Mouse (Mus musculus): ENCODE results near the gene Dtymk. TPM values are rescaled to one million over a fixed set of nuclear protein-coding genes. Genes with fewer than 3 reads are reported as not detected.
A peak's percentile ranks its signal among the peaks of the same experiment; 100 is the strongest.
"Not testable (repeated sequence)": the region's sequence is repeated elsewhere in the genome, so short reads cannot be mapped to it uniquely, and the experiment has no call there.

Dtymk gene
- polyA plus RNA-seq, 1 experiment = 95.9 TPM

DNA sequence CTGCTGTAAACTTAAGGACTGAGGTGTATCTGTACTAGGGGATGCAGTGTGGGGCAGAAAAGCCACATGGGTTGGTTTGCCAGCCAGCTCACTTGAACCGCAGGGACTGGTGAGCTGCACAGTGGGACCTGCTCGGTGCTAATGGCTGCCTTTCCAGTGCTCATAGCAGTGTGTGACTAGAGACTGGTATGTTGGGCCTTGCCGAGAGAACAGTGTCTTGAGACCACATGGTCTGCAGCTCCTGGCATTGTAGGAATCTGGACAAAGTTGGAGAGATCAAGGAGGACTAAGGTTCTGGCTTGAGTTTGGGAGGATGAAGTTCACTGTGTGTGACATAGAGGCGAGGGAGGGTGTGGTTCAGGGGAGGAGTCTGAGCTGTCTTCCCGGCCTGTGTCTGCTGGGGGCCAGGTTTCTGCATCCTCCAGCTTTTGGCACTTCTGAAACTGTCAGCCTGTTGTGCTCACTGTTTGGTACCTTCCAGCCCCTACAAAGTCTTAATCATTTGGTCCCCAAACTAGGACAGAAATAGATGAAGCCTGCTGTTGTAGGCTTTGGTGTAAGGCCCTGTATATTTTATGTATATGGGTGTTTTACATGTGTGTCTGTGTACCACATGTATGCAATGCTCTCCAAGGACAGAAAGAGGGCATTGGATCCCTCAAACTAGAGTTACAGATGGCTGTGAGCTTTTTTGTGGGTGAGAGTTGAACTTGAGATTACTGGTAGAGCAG is 3.7 kb upstream of the Dtymk start:
- no peak for DNase-seq (ENCODE audit: extremely low spot score in 1 of 2, low spot score in 1 of 2)

DNA sequence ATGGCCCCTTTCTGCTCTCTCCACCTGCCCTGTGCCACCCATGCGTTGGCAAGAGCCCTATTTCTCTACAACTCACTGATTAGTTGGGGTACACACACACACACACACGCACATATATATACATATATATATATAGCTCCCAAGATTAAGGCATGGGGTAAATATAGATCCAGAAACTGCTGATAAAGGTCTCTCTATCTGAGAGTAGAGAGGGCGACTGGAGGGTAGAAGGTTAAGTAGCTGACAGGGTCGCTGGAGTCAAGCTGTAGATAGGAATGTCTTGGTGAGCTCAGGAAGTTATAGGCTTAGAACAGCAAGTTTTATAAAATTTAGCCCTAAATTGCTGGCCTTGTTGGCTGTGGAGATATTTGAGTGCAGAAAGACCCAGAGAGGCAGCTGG is 3.1 kb upstream of the Dtymk start:
- no peak for DNase-seq (ENCODE audit: extremely low spot score in 1 of 2, low spot score in 1 of 2)

DNA sequence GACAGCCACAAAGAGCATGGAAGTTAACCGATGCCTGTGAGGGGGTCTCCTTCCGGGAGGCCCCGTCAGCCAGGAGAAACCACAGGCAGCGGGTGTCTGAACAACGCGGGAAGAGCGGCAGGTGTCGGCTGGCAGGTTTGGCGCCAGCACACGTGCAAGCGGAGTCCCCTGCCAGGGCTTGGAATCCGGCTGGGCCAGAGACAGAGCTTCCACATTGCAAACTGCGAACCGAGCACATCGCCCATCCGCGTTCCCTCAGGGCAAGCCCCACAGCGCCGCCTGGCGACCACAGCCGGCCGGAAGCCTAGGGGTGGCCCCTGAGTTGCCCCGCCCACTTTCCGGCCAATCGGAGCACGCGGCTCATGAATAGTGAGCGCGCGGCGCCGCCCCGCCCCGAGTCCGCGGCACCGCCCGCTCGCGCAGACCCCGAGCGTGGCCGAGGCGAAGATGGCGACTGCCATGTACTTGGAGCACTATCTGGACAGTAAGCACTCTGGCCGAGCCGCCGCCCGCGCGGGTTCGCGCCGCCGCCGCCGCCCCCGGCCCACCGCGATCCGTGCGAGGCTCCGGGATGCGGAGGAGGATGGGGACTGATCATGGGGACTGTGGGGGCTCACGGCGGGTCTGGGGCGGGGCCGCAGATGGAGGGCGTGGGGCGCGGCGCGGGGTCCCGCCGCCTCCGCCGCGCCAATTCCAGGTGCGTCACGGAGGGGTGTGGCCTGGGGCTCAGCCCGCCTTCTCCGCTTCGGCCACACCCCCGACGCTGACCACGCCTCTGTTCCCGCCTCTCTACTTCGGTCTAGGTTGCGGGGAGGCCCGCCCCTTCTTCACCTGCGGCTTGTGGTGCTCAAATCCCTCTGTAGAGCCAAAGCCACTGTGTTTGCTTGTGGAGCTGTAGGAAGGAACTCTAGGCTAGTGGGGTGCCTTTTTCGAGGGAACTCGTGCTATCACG is 2.1 kb upstream of the Dtymk start, which contains the start of gene Ing5:
Gene Ing5, plus strand, starts transcription at position 410 of the 952 bp plus-strand sequence.
- peak; percentile 97 to 100 for DNase-seq (ENCODE audit: extremely low spot score in 1 of 2, low spot score in 1 of 2)

DNA sequence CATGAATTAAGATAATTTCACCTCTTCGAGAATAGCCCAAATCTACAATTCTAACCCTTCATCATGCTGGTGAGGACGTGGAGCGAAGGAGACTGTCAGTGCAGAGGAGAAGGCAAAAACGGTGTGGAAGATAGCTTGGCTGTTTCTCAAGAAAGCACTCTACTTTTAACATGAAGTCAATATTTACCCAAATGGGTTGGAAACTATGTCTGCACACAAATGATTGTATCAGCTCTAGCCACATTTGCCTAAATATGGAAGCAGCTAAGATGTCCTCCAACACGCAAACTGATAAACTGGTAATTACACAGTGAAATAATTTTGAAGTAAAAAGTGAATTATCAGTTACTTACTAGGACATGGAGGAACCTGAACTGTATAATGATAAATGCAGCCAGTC is 1.0 kb upstream of the Dtymk start:
- DNase-seq (ENCODE audit: extremely low spot score in 1 of 2, low spot score in 1 of 2) = no peak

DNA sequence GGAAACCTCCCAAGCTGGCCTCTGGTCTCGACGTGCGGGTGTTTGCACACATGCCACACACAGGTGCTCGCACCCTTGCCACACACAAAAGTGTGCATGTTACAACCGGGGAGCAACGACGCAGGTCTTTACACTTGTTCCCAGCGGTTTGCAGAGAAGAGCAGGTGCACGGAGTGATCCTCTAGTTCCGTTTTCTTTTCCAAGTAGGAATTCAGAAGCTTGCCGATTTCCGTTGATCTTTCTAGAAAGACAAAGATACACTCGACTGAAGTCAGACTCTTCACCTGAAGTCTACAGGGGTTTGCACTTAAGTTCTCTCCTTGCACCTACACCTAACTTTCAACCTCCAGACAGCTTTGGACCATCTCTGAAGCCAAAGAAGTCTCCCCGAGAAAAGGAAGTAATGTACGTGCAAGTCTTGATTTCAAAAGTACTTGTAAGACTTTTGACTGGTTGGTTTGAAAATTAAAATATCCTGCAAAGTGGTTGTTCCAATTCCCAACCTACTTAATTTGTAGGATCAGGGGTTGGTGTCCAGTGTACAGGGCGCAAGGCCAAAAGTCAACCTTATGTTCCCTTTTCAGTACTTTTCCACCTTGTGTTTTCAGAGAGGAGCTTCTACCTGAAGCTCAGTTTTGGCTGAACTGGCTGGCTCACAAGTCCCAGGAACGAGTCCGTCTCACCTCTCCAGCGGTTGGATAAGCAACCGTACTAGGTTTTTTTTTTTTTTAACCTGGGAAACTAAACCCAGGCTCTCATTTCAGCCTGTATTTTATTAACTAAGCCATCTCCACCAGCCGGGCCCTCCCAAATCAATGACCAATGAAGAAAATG is 847 bp downstream of the Dtymk start:
- no peak for DNase-seq (ENCODE audit: extremely low spot score in 1 of 2, low spot score in 1 of 2)

DNA sequence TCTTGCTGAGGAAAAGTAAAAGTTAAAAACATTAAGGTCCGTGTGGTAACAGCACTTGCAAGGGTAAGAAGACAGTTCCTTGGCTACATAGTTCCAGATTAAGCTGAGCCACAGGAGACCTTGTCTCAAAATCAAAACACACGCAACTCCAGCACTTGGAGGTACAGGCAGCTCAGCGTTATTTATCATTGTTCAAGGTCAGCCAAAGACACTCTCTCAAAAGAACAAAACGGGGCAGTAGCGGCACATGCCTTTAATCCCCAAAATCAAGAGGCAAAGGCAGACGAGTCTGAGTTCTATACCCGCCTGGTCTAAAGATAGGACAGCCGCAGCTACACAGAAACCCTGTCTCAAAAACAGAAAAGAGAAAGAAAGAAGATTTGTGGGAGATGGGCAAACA is 5.8 kb downstream of the Dtymk start:
- DNase-seq (ENCODE audit: extremely low spot score in 1 of 2, low spot score in 1 of 2) = no peak

DNA sequence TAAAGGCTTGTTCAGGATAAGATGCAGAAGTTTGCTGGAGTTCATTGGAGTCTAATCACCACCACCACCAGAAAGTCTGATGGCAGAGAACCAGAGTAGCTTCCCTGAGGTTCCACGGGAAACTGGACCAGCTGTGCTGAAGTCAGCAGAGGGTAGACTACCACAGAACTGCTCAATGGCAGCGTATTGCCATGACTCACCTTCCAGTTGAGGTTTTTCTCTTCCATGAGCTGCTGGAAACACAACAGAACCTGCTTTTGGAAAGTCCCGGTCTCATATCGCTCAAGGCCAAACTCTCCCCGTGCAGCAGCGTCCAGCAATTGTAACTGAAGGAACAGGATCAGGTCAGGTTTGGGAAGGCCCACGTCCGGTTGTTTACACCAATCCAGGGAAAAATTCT is 7.2 kb downstream of the Dtymk start:
- DNase-seq (ENCODE audit: extremely low spot score in 1 of 2, low spot score in 1 of 2) = no peak

DNA sequence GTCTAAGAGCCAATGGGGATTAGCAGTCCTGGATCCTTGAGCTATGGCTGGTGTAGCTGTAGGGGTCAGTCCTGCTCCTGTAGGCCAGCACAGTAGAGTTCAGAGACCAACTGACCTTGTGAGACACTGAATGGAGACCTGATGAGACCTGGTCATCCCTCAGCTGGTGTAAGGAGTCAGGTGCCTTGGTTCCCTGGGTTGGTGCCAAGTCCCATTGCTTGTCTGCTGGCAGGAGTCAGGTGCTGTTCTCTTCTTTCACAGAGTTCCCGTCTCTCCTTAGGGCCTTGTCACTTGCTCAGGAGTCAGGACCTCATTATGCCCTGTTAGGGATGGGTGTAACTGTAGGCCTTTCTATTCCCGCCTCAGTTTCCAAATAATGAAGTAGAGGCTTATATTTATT is 14.8 kb downstream of the Dtymk start:
- no peak for DNase-seq (ENCODE audit: extremely low spot score in 1 of 2, low spot score in 1 of 2)

DNA sequence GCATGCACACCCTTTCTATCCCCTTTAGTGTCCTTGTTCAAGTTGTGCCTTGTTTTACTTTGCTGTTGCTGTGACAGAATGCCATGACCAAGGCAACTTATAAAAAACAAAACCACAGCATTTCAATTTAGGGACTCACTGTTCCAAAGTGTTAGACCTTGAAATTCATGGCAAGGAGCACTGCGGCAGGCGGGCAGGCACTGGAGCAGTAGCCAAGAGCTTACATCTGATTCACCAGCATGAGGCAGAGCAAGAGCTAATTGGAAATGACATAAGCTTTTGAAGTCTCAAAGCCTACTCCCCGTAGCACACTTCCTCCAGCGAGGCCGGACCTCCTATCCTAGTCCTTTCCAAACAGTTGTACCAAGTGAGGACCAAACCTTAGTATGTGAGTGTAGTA is 25.0 kb downstream of the Dtymk start:
- DNase-seq (ENCODE audit: extremely low spot score in 1 of 2, low spot score in 1 of 2) = no peak

DNA sequence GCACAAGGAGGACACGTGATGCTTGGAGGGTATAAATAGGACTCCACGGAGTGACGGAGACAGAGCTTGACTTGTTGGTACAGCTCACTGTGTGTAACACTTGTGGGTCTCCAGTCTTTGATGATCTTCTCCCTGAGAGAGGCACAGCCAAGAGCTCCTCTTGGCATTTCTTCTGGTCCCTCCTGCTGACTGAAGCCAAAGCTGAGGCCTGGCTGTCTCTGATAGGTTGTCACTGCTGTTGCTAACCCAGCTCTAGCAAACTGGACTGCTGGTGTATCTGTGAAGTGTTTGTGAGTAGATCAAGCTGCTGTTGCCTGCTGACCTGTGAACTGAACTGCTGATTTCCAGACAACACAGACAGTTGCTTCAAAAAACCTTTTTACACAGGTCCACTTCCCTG is 31.8 kb downstream of the Dtymk start:
- DNase-seq (ENCODE audit: extremely low spot score in 1 of 2, low spot score in 1 of 2) = no peak

DNA sequence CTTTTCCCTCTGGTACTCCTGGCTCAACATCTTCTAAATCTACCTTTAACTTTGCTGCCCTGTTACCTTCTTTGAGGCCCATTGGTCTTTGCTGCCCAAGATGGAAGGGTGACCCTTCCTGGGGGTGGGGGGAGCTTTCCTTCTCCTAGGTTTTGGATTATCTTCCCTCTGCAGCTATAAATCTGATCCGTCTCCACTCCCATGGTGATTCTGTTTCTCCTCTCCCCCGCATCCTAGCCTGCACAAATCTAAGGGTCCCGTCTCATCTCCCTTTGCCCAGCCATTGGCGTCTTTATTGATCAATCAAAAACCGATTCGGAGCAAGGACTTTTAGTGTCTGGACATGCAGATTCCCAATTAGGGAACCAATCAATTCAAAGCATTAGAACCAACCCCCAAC is 34.1 kb downstream of the Dtymk start:
- DNase-seq (ENCODE audit: extremely low spot score in 1 of 2, low spot score in 1 of 2) = no peak

DNA sequence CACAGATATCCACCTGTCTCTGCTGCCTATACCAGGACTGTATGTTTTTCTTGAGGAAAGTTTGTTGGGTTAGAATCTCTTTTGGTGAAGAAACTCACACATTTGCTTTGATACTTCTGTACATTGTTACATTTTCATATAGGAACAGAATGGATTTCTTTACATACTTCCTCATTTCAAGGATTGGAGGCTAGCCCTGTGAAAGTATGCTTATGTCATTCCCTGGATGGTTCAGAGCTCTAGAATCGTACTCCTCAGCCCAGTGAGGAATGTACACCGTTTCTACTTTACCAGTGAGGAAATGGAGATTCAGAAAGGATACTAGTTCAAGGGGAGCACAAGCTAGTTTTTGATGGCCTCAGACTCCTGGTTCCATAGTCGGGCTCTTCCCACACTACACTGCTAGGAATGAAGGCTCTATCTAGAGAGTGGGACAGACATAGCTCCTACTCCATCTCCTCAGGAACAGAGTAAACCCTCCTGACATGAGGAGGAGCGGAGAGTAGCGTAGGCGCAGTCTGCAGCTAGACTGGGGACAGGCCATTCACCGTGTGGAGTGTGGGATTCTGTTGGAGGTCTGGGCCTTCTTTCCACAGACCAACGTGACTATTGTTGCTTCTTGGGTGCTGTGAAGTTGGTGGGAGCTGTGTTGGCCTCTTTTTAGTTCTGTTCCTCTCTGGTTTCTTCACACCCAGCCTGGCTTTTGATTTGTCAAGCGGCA is 36.7 kb downstream of the Dtymk start:
- peak in 1 of 2 experiments; percentile 8 for DNase-seq (ENCODE audit: extremely low spot score in 1 of 2, low spot score in 1 of 2)

DNA sequence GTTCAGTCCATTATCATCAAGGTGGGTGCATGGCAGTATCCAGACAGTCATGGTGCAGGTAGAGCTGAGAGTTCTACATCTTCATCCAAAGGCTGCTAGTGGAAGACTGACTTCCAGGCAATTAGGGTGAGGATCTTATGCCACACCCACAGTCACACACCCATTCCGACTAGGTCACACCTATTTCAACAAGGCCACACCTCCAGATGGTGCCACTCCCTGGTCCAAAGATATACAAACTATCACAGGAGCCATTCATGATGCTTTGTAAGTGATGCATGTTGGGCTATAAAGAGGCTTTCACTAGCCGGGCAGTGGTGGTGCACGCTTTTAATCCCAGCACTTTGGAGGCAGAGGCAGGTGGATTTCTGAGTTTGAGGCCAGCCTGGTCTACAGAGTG is 38.2 kb downstream of the Dtymk start:
- DNase-seq (ENCODE audit: extremely low spot score in 1 of 2, low spot score in 1 of 2) = not testable (repeated sequence)

DNA sequence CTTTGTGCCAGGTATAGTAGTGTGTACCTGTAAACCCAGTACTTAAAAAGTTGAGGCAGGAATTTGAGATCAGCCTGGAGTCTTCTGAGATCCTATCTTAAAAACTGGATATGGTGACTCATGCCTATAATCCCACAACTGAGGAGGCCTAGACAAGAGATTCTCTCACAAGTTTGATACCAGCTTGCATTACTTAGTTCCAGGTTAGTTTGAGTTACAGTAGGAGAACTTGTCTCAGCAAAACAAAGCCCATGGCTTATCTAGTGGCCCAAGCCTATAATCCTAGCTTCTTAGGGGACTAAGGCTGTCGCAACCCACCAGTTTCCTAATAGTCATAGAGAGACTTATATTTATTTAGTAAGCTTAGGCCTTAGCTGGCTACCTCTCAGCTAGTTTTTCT is 41.7 kb downstream of the Dtymk start:
- no peak for DNase-seq (ENCODE audit: extremely low spot score in 1 of 2, low spot score in 1 of 2)

DNA sequence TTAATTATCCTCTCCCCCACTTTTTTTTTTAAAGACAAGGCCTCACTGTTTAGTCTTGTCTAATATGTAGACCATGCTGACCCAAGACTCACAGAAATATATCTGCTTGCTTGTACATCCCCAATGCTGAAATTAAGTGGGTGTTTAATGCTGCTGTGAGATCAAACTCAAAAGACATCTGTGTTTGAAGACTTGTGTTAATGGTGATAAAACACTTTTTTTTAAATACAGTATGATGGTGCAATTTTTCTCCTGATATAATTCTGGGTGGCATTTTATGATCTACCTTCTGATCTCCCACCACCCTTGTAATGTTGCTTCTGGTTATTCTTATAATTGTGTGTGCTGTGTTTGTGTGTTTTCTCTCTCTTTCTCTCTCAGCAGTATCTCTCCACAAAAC is 45.6 kb downstream of the Dtymk start:
- DNase-seq (ENCODE audit: extremely low spot score in 1 of 2, low spot score in 1 of 2) = no peak

DNA sequence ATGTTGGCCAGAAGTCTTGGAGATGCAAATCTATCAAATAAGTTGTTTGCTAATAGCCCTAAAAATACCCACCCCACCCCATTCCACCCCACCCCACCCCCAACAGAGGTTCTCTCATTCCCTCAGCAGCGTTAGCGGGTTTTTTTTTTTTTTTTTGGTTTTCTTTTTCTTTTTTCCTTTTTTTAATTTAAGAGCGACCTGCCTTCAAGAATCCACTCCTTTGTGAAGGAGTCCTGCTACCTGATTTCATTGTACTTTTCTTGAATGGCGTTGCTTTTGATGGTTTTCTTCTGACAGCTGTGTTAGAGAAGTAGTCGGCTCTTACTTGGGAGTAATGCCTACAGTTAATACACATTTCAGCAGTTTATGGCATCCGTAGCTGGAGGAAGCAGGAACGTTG is 46.1 kb downstream of the Dtymk start:
- DNase-seq (ENCODE audit: extremely low spot score in 1 of 2, low spot score in 1 of 2) = no peak

DNA sequence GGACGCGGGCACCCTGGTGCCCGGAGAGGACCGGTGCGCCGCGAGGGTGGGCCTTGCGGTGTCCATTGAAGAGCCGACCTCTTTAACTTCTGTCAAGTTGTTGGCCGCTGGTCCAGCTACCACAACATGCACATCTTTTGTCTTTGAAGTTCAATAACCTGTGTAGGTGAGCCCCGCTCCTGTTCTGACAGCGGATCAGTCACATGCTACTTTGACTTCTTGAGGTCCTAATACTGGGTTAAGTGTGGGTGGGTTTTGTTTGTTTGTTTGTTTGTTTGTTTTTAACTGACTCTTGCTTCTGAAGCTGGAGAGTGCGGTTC is 46.5 kb downstream of the Dtymk start:
- peak in 1 of 2 experiments; percentile 26 for DNase-seq (ENCODE audit: extremely low spot score in 1 of 2, low spot score in 1 of 2)

DNA sequence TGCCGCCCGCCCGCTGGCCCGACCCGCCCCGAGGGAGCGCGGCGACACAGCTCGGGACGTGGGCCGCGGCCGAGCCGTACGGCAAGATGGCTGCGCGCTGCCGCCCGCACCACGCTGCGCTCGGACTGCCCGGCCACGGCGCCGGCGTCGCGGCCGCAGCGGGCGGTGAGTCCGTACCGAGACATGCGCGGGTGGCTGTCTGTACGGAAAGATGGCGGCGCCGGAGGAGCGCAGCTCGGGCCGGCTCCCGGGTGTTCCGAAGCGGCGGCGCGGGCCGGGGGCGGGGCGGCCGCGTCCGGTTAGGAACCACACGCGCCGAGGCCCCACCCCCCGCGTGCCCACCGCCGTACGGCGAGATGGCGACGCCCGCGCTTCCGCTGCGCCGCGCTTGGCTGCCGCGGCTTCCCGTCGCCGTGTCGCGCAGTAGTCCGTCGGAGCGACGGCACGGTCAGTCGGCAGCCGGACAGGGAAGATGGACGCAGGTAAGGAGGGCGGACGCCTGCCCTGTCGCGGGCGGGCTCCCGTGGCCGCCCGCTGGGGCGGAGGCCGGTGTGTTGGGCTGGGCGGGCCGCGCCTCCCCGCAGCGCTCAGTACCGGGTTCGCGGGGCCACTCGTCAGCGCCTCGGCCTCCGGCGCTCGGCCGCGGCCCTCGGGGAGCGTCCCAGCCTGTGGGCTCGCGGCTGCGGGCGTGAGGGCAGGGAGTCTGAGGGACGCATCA is 47.0 kb downstream of the Dtymk start, which contains the start of gene Thap4:
Gene Thap4, minus strand, starts transcription at position 292 of the 718 bp plus-strand sequence.
- peak; percentile 90 to 93 for DNase-seq (ENCODE audit: extremely low spot score in 1 of 2, low spot score in 1 of 2)

DNA sequence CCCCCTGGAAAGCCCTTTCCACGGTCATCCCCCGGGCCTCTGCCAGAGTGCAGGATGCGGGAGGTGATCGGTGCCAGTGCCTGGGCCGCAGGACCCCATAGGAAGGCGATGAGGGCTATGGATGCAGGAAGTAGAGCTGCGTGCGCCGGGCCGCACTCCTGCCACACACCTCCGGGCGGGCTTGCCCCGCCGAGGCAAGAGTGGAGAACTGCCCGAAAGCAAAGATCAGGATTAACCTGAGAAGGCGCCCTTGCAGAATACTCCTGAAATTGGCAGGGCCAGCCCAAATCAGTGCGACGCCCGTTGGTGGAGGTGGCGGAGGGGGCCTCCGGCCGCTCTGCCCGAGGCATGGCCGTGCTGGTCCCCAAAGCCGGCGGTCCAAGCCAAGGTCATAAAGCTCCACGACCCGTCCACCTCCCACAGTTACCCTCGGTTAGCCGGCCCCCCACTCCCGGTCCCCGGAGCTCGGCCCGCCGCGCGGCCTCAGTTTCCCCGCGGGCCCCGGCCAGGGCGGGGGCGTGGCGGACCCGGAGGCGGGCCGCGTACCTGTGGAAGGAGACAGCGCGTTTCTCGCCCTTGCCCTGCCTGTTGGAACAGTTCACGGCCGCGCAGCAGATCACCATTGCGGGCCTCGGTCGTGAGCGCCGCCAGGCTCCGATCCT is 47.7 kb downstream of the Dtymk start:
- DNase-seq (ENCODE audit: extremely low spot score in 1 of 2, low spot score in 1 of 2) = no peak
